Mouse (Mus musculus): ENCODE measurements around the gene Ckap5. TPM values are rescaled to one million over a fixed set of nuclear protein-coding genes. Genes with fewer than 3 reads are reported as not detected.
"Not testable (repeated sequence)": the region's sequence is repeated elsewhere in the genome, so short reads cannot be mapped to it uniquely, and the experiment has no call there.

The Ckap5 gene
- polyA plus RNA-seq (2016; fragmentation: Nextera tagmentation; extraction: Ambion mirVana) = 115 and 124 TPM in 2 replicates

- Histone ChIP-seq H3K4me2 (replicated peaks) (peak within 1 kb of the TSS; percentile 71), H3K27ac (peak within 1 kb of the TSS; percentile 88), H3K9ac (peak within 1 kb of the TSS; percentile 95), H3K27me3 (no peaks in the 10 kb centered on the region), H3K4me3 (peak within 1 kb of the TSS; percentile 96), H3K9me3 (no peaks in the 10 kb centered on the region), H3K36me3 (peaks cover 10% of the 10 kb centered on the region; the same call in 1 of the 2 replicates), H3K4me1 (no peaks in the 10 kb centered on the region; the same call in 1 of the 2 replicates)
- ATAC-seq (ENCODE audit: insufficient number of reproducible peaks, insufficient read depth, low FRiP score, low TSS enrichment) = peak; percentile 98
- WGBS = under 1% methylated on average over 63 of the region's 64 CpGs
Observed at GRCm38 (mm10) chr2:91526294-91527146, at the start of gene Ckap5. Gene Ckap5 (plus strand): TSS chr2:91526762.

- H3K27me3 ChIP-seq = no peaks in the 10 kb centered on the region
- no peak overlapping the region for H3K4me3 ChIP-seq
- no peak overlapping the region for H3K9ac ChIP-seq
- ATAC-seq (ENCODE audit: insufficient number of reproducible peaks, insufficient read depth, low FRiP score, low TSS enrichment) = no peak
- H3K27ac ChIP-seq = no peak overlapping the region
- peaks cover 2% of the 10 kb centered on the region; the same call in 1 of the 2 replicates for H3K4me1 ChIP-seq
- H3K9me3 ChIP-seq = no peaks in the 10 kb centered on the region
- H3K36me3 ChIP-seq = peaks cover 77% of the 10 kb centered on the region
- H3K4me2 ChIP-seq (replicated peaks) = no peak overlapping the region
- 72% methylated on average over 7 of the region's 7 CpGs for WGBS
Observed at GRCm38 (mm10) chr2:91476841-91477240, 49.7 kb upstream of the Ckap5 start.

- no peak overlapping the region for H3K4me3 ChIP-seq
- H3K4me1 ChIP-seq = peaks cover 2% of the 10 kb centered on the region; the same call in 1 of the 2 replicates
- WGBS = 95% methylated on average over 9 of the region's 9 CpGs
- no peak overlapping the region for H3K27ac ChIP-seq
- no peak overlapping the region for H3K9ac ChIP-seq
- no peak for ATAC-seq (ENCODE audit: insufficient number of reproducible peaks, insufficient read depth, low FRiP score, low TSS enrichment)
- peaks cover 64% of the 10 kb centered on the region for H3K36me3 ChIP-seq
- H3K4me2 ChIP-seq (replicated peaks) = no peak overlapping the region
- H3K27me3 ChIP-seq = no peaks in the 10 kb centered on the region
- H3K9me3 ChIP-seq = no peaks in the 10 kb centered on the region
Observed at GRCm38 (mm10) chr2:91480399-91480801, 46.2 kb upstream of the Ckap5 start.

- Histone ChIP-seq H3K4me3 (no peak overlapping the region), H3K9ac (no peak overlapping the region), H3K36me3 (peaks cover 61% of the 10 kb centered on the region), H3K4me1 (peaks cover 2% of the 10 kb centered on the region; the same call in 1 of the 2 replicates), H3K9me3 (no peaks in the 10 kb centered on the region), H3K27me3 (no peaks in the 10 kb centered on the region), H3K27ac (no peak overlapping the region), H3K4me2 (replicated peaks) (no peak overlapping the region)
- peak; percentile 75; the same call in 1 of the 2 replicates for ATAC-seq (ENCODE audit: insufficient number of reproducible peaks, insufficient read depth, low FRiP score, low TSS enrichment)
- WGBS = 67% methylated on average over 6 of the region's 6 CpGs
Observed at GRCm38 (mm10) chr2:91480805-91481514, 45.6 kb upstream of the Ckap5 start.

GRCm38 (mm10) chr2:91484698-91485097 lies 41.9 kb upstream of the Ckap5 start:
- H3K4me1 ChIP-seq = no peaks in the 10 kb centered on the region
- no peak overlapping the region for H3K4me3 ChIP-seq
- H3K27me3 ChIP-seq = no peaks in the 10 kb centered on the region
- peaks cover 60% of the 10 kb centered on the region for H3K36me3 ChIP-seq
- H3K9ac ChIP-seq = no peak overlapping the region
- no peak overlapping the region for H3K4me2 ChIP-seq (replicated peaks)
- no peaks in the 10 kb centered on the region for H3K9me3 ChIP-seq
- H3K27ac ChIP-seq = no peak overlapping the region
- 71% methylated on average over 4 of the region's 4 CpGs for WGBS
- ATAC-seq (ENCODE audit: insufficient number of reproducible peaks, insufficient read depth, low FRiP score, low TSS enrichment) = no peak

- no peak for ATAC-seq (ENCODE audit: insufficient number of reproducible peaks, insufficient read depth, low FRiP score, low TSS enrichment)
- H3K4me1 ChIP-seq = no peaks in the 10 kb centered on the region
- no peak overlapping the region for H3K4me3 ChIP-seq
- no peak overlapping the region for H3K4me2 ChIP-seq (replicated peaks)
- no peaks in the 10 kb centered on the region for H3K27me3 ChIP-seq
- H3K9me3 ChIP-seq = no peaks in the 10 kb centered on the region
- H3K9ac ChIP-seq = no peak overlapping the region
- H3K36me3 ChIP-seq = peaks cover 58% of the 10 kb centered on the region
- no peak overlapping the region for H3K27ac ChIP-seq
- 90% methylated on average over 6 of the region's 6 CpGs for WGBS
Observed at GRCm38 (mm10) chr2:91485256-91485655, 41.3 kb upstream of the Ckap5 start.

- not testable (repeated sequence) for H3K9me3 ChIP-seq; H3K27ac ChIP-seq; H3K4me3 ChIP-seq; H3K27me3 ChIP-seq; H3K4me1 ChIP-seq; ATAC-seq (ENCODE audit: insufficient number of reproducible peaks, insufficient read depth, low FRiP score, low TSS enrichment); H3K9ac ChIP-seq; H3K4me2 ChIP-seq (replicated peaks)
- 57% methylated on average over 3 of the region's 3 CpGs for WGBS
- peaks cover 66% of the 10 kb centered on the region for H3K36me3 ChIP-seq
Observed at GRCm38 (mm10) chr2:91487295-91487694, 39.3 kb upstream of the Ckap5 start.

GRCm38 (mm10) chr2:91492071-91492635 lies 34.4 kb upstream of the Ckap5 start:
- no peaks in the 10 kb centered on the region for H3K4me1 ChIP-seq
- H3K27me3 ChIP-seq = no peaks in the 10 kb centered on the region
- H3K4me2 ChIP-seq (replicated peaks) = no peak overlapping the region
- no peak overlapping the region for H3K27ac ChIP-seq
- no peaks in the 10 kb centered on the region for H3K9me3 ChIP-seq
- no peak overlapping the region for H3K4me3 ChIP-seq
- no peak overlapping the region for H3K9ac ChIP-seq
- ATAC-seq (ENCODE audit: insufficient number of reproducible peaks, insufficient read depth, low FRiP score, low TSS enrichment) = no peak
- peaks cover 88% of the 10 kb centered on the region for H3K36me3 ChIP-seq
- WGBS = 94% methylated on average over 12 of the region's 12 CpGs

- ATAC-seq (ENCODE audit: insufficient number of reproducible peaks, insufficient read depth, low FRiP score, low TSS enrichment) = no peak
- Histone ChIP-seq H3K4me3 (no peak overlapping the region), H3K36me3 (peaks cover 91% of the 10 kb centered on the region), H3K27ac (no peak overlapping the region), H3K9me3 (no peaks in the 10 kb centered on the region), H3K27me3 (no peaks in the 10 kb centered on the region), H3K9ac (no peak overlapping the region), H3K4me1 (no peaks in the 10 kb centered on the region), H3K4me2 (replicated peaks) (no peak overlapping the region)
- 94% methylated on average over 9 of the region's 9 CpGs for WGBS
Observed at GRCm38 (mm10) chr2:91493981-91494380, 32.6 kb upstream of the Ckap5 start.

- 75% methylated on average over 8 of the region's 8 CpGs for WGBS
- Histone ChIP-seq H3K27me3 (no peaks in the 10 kb centered on the region), H3K4me2 (replicated peaks) (no peak overlapping the region), H3K9ac (no peak overlapping the region), H3K4me1 (no peaks in the 10 kb centered on the region), H3K4me3 (no peak overlapping the region), H3K9me3 (no peaks in the 10 kb centered on the region), H3K36me3 (peaks cover 79% of the 10 kb centered on the region), H3K27ac (no peak overlapping the region)
- no peak for ATAC-seq (ENCODE audit: insufficient number of reproducible peaks, insufficient read depth, low FRiP score, low TSS enrichment)
Observed at GRCm38 (mm10) chr2:91498093-91498719, 28.4 kb upstream of the Ckap5 start.

- H3K9ac ChIP-seq = no peak overlapping the region
- no peak overlapping the region for H3K27ac ChIP-seq
- H3K36me3 ChIP-seq = peaks cover 76% of the 10 kb centered on the region
- H3K4me2 ChIP-seq (replicated peaks) = no peak overlapping the region
- H3K27me3 ChIP-seq = no peaks in the 10 kb centered on the region
- H3K4me1 ChIP-seq = no peaks in the 10 kb centered on the region
- WGBS = 89% methylated on average over 8 of the region's 8 CpGs
- no peak overlapping the region for H3K4me3 ChIP-seq
- H3K9me3 ChIP-seq = no peaks in the 10 kb centered on the region
- ATAC-seq (ENCODE audit: insufficient number of reproducible peaks, insufficient read depth, low FRiP score, low TSS enrichment) = no peak
Observed at GRCm38 (mm10) chr2:91508076-91508475, 18.5 kb upstream of the Ckap5 start.
